Mouse (Mus musculus): ENCODE measurements around the gene Slc29a2. TPM values are rescaled to one million over a fixed set of nuclear protein-coding genes. Genes with fewer than 3 reads are reported as not detected.

Gene Slc29a2
- polyA plus RNA-seq, 1 experiment: 0.58 TPM

GRCm38 (mm10) chr19:5021416-5021815 is 2.2 kb upstream of the Slc29a2 start:
- no peaks in the 10 kb centered on the region for H3K9me3 ChIP-seq
- peaks cover 44% of the 10 kb centered on the region for H3K4me1 ChIP-seq
- peaks cover 3% of the 10 kb centered on the region for H3K36me3 ChIP-seq (replicated peaks; ENCODE audit: low read length)
- H3K27me3 ChIP-seq (replicated peaks): peaks cover 6% of the 10 kb centered on the region
- no peak overlapping the region for H3K4me3 ChIP-seq (replicated peaks)
- no peak for TF ChIP-seq FLI1 (IDR thresholded peaks at IDR 0.05; ENCODE audit: low read length)
- no peak for TF ChIP-seq GATA1 (IDR thresholded peaks at IDR 0.05; ENCODE audit: borderline replicate concordance, low read length)

DNA sequence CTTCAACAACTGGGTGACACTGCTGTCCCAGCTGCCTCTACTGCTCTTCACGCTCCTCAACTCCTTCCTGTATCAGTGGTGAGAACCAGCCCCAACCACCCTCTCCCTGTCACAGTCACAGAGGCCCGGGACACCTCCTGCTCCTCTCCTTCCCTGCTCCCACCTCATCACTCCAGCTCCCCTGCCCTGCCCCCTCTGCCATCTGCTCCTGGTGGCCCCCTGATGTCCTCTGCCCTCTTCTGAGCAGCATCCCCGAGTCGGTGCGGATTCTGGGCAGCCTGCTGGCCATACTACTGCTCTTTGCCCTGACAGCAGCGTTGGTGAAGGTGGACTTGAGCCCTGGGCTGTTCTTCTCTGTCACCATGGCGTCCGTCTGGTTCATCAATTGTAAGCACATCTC is 2.5 kb downstream of the Slc29a2 start:
- H3K4me1 ChIP-seq: peaks cover 30% of the 10 kb centered on the region
- no peak for TF ChIP-seq FLI1 (IDR thresholded peaks at IDR 0.05; ENCODE audit: low read length)
- no peaks in the 10 kb centered on the region for H3K9me3 ChIP-seq
- peaks cover 36% of the 10 kb centered on the region for H3K36me3 ChIP-seq (replicated peaks; ENCODE audit: low read length)
- no peak overlapping the region for H3K4me3 ChIP-seq (replicated peaks)
- peaks cover 5% of the 10 kb centered on the region for H3K27me3 ChIP-seq (replicated peaks)

DNA sequence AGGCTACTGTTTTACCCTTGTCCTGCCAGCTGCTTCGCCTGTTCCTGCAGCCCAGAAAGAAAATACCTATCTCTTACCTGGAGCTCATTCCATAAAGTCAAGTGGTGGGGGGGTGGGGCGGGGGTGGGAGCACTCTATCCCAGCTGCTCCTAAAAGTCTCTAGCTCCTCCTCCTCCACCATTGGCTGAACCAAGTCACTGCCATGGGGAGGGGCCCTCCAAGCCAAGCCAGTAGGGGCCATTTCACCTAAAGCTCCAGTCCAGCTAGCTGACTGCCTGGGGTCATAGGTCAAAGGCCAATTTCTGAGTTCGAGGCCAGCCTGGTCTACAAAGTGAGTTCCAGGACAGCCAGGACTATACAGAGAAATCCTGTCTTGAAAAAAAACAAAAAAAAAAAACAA is 9.0 kb downstream of the Slc29a2 start:
- Histone ChIP-seq H3K36me3 (replicated peaks; ENCODE audit: low read length) (peaks cover 26% of the 10 kb centered on the region), H3K4me3 (replicated peaks) (no peak overlapping the region), H3K27me3 (replicated peaks) (peaks cover 10% of the 10 kb centered on the region), H3K4me1 (peaks cover 10% of the 10 kb centered on the region), H3K9me3 (no peaks in the 10 kb centered on the region)
- no peak for TF ChIP-seq GATA1 (IDR thresholded peaks at IDR 0.05; ENCODE audit: borderline replicate concordance, low read length)
- no peak for TF ChIP-seq FLI1 (IDR thresholded peaks at IDR 0.05; ENCODE audit: low read length)

DNA sequence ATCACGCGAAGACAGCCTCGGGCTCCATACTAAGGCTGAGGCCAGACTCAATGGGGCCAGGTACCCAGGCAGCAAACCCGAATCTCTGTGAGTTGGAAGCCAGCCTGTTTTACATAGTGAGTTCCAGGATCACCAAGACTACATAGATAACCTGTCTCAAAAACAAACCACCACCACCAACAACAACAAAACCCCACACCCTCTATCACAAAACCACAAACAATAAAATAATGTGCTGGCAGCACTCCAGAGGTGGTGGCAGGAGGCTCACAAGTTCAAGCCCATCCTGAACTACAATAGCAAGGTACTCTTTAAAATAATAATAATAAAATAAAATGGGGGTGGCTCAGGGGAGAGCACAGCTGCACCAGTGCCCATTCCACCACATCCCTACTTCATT is 12.9 kb downstream of the Slc29a2 start:
- H3K4me3 ChIP-seq (replicated peaks): no peak overlapping the region
- H3K9me3 ChIP-seq: no peaks in the 10 kb centered on the region
- peaks cover 19% of the 10 kb centered on the region for H3K27me3 ChIP-seq (replicated peaks)
- no peak for TF ChIP-seq FLI1 (IDR thresholded peaks at IDR 0.05; ENCODE audit: low read length)
- no peak for TF ChIP-seq GATA1 (IDR thresholded peaks at IDR 0.05; ENCODE audit: borderline replicate concordance, low read length)
- H3K36me3 ChIP-seq (replicated peaks; ENCODE audit: low read length): peaks cover under 1% of the 10 kb centered on the region
- H3K4me1 ChIP-seq: peaks cover 35% of the 10 kb centered on the region

GRCm38 (mm10) chr19:5037678-5038571 is 14.3 kb downstream of the Slc29a2 start:
- H3K27me3 ChIP-seq (replicated peaks): peaks cover 19% of the 10 kb centered on the region
- peaks cover 2% of the 10 kb centered on the region for H3K36me3 ChIP-seq (replicated peaks; ENCODE audit: low read length)
- peak overlapping the region; percentile 98 for H3K4me3 ChIP-seq (replicated peaks)
- H3K4me1 ChIP-seq: peaks cover 48% of the 10 kb centered on the region
- H3K9me3 ChIP-seq: no peaks in the 10 kb centered on the region
- TF ChIP-seq GATA1 (IDR thresholded peaks at IDR 0.05; ENCODE audit: borderline replicate concordance, low read length): no peak

DNA sequence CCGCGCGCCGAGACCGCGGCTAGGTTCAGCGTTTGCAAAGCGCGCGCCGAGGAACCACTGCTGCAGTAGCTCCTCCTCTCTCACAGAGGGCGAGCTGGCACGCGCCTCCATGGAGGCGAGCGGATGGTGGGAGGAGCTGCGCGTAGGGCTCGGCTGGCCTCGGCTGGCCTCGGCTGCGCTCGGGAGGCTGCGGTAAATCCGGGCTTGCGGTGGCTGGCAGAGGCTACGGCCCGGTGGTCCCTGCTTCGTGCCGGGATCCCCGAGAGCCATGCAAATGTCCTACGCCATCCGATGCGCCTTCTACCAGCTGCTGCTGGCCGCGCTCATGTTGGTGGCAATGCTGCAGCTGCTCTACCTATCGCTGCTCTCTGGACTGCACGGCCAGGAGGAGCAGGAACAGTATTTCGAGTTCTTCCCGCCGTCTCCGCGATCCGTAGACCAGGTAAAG is 15.1 kb downstream of the Slc29a2 start, which contains the start of the genes B4gat1 and AC124502.3:
Gene B4gat1 (plus strand): TSS at position 118 of the 448 bp plus-strand sequence.
Gene AC124502.3 (plus strand): TSS at position 183 of the 448 bp plus-strand sequence.
- Histone ChIP-seq H3K36me3 (replicated peaks; ENCODE audit: low read length) (peaks cover 8% of the 10 kb centered on the region), H3K9me3 (no peaks in the 10 kb centered on the region), H3K4me3 (replicated peaks) (peak within 1 kb of the TSS; percentile 98), H3K4me1 (peaks cover 49% of the 10 kb centered on the region), H3K27me3 (replicated peaks) (peaks cover 19% of the 10 kb centered on the region)
- TF ChIP-seq GATA1 (IDR thresholded peaks at IDR 0.05; ENCODE audit: borderline replicate concordance, low read length): no peak
- no peak for TF ChIP-seq FLI1 (IDR thresholded peaks at IDR 0.05; ENCODE audit: low read length)

DNA sequence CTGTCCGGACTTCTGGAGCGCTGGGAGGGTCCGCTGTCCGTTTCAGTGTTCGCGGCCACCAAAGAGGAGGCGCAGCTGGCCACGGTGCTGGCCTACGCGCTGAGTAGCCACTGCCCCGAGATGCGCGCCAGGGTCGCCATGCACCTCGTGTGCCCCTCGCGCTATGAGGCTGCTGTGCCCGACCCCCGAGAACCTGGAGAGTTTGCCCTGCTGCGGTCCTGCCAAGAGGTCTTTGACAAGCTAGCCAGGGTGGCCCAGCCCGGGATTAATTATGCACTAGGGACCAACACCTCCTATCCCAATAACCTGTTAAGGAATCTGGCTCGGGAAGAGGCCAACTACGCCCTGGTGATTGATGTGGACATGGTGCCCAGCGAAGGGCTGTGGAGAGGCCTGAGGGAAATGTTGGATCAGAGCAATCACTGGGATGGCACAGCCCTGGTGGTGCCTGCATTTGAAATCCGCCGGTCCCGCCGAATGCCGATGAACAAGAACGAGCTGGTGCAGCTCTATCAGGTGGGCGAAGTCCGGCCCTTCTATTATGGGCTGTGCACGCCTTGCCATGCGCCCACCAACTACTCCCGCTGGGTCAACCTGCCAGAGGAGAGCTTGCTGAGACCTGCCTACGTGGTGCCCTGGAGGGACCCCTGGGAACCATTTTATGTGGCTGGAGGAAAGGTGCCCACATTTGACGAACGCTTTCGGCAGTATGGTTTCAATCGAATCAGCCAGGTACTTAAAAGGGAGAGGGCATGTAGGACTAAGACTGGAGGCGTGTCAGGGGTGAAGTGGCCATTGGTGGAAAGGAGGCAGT is 15.8 kb downstream of the Slc29a2 start:
- peaks cover 19% of the 10 kb centered on the region for H3K27me3 ChIP-seq (replicated peaks)
- no peaks in the 10 kb centered on the region for H3K9me3 ChIP-seq
- peaks cover 49% of the 10 kb centered on the region for H3K4me1 ChIP-seq
- TF ChIP-seq GATA1 (IDR thresholded peaks at IDR 0.05; ENCODE audit: borderline replicate concordance, low read length): no peak
- TF ChIP-seq FLI1 (IDR thresholded peaks at IDR 0.05; ENCODE audit: low read length): no peak
- peaks cover 14% of the 10 kb centered on the region for H3K36me3 ChIP-seq (replicated peaks; ENCODE audit: low read length)
- H3K4me3 ChIP-seq (replicated peaks): peak overlapping the region; percentile 98

DNA sequence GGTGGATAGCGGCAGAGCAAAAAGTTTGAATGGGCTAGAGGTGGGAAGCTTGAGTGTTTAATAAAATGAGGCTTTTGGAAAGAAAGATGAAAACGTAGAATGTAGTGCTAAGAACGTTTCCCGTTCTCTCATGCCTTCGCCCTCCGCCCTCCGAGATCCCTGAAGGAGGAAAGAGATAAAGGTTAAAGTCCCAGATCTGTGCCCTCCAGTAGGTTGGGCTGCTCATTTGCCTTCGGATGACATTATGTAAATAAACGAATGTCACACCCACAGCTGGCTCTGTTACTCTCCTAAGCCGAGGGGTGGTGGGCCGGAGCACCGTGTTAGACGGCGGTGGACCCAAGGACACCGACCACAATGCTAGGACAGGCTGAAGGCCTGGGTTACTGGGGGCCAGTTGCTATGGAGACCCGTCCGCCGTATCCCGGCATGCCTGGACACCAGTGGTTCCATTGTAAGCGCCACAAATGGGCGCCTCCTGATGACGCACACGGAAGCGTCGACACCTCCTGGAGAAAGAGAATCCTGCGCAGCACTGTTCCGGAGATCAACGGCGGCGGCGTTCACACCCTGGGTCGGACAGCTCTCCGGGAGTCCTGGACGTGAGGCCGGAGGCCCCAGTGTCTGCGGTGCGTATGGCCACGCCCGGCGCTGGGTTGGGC is 17.3 kb downstream of the Slc29a2 start, which contains the start of gene Brms1:
Gene Brms1 (plus strand): TSS at position 493 of the 662 bp plus-strand sequence.
- Histone ChIP-seq H3K9me3 (no peaks in the 10 kb centered on the region), H3K4me1 (peaks cover 55% of the 10 kb centered on the region), H3K4me3 (replicated peaks) (peak within 1 kb of the TSS; percentile 97), H3K27me3 (replicated peaks) (peaks cover 15% of the 10 kb centered on the region), H3K36me3 (replicated peaks; ENCODE audit: low read length) (peaks cover 26% of the 10 kb centered on the region)
- TF ChIP-seq GATA1 (IDR thresholded peaks at IDR 0.05; ENCODE audit: borderline replicate concordance, low read length) (no peak), FLI1 (IDR thresholded peaks at IDR 0.05; ENCODE audit: low read length) (no peak)

- TF ChIP-seq GATA1 (IDR thresholded peaks at IDR 0.05; ENCODE audit: borderline replicate concordance, low read length): no peak
- TF ChIP-seq FLI1 (IDR thresholded peaks at IDR 0.05; ENCODE audit: low read length): no peak
- peak overlapping the region; percentile 97 for H3K4me3 ChIP-seq (replicated peaks)
- peaks cover 32% of the 10 kb centered on the region for H3K36me3 ChIP-seq (replicated peaks; ENCODE audit: low read length)
- H3K27me3 ChIP-seq (replicated peaks): peaks cover 15% of the 10 kb centered on the region
- no peaks in the 10 kb centered on the region for H3K9me3 ChIP-seq
- peaks cover 55% of the 10 kb centered on the region for H3K4me1 ChIP-seq
Observed at GRCm38 (mm10) chr19:5041588-5041987, 17.9 kb downstream of the Slc29a2 start.
